Mouse (Mus musculus) embryonic facial prominence, embryonic 11.5 days (tissue): ENCODE measurements around the gene Vmn2r46. TPM values are rescaled to one million over a fixed set of nuclear protein-coding genes. Genes with fewer than 3 reads are reported as not detected.
"Not testable (repeated sequence)": the region's sequence is repeated elsewhere in the genome, so short reads cannot be mapped to it uniquely, and the experiment has no call there.

Source experiments
- ATAC-seq: fragments of 200-750 bp; cut with Nextera tagmentation; replicated peaks from 2 replicates; pipeline ENCODE4 v1.8.0; 2017; ENCODE audit warnings: low read depth; ENCODE audit not compliant: insufficient number of reproducible peaks, low FRiP score, low TSS enrichment
- DNase-seq: peaks from one replicate; pipeline ENCODE4 v3.0.0-alpha.2; 2015; ENCODE audit warnings: low spot score
- H3K27ac ChIP-seq: fragments of 300-500 bp; sonication (generic); replicated peaks from 2 replicates; pipeline ENCODE4 v1.5.1; 2014; ENCODE audit warnings: mild to moderate bottlenecking, low read depth, low read length, control low read depth
- H3K27me3 ChIP-seq: fragments of 300-500 bp; sonication (generic); 2 replicates; pipeline ENCODE4 v1.6.1; 2014; ENCODE audit warnings: mild to moderate bottlenecking, low read length, moderate library complexity, mixed read lengths; ENCODE audit not compliant: control insufficient read depth, insufficient read depth
- H3K36me3 ChIP-seq: fragments of 300-500 bp; sonication (generic); replicated peaks from 2 replicates; pipeline ENCODE4 v1.6.1; 2014; ENCODE audit warnings: low read depth, mild to moderate bottlenecking, low read length, moderate library complexity, mixed read lengths; ENCODE audit not compliant: control insufficient read depth, insufficient read depth
- H3K4me1 ChIP-seq: fragments of 300-500 bp; sonication (generic); 2 replicates; pipeline ENCODE4 v1.6.1; 2014; ENCODE audit warnings: low read length, mixed read lengths; ENCODE audit not compliant: control insufficient read depth, insufficient read depth
- H3K4me2 ChIP-seq: fragments of 300-500 bp; sonication (generic); 2 replicates; pipeline ENCODE4 v1.6.1; 2014; ENCODE audit warnings: low read depth, mild to moderate bottlenecking, control low read depth, low read length, moderate library complexity
- H3K4me3 ChIP-seq: fragments of 300-500 bp; sonication (generic); 2 replicates; pipeline ENCODE4 v1.5.1; 2014; ENCODE audit warnings: low read depth, low read length, control low read depth
- H3K9ac ChIP-seq: fragments of 300-500 bp; sonication (generic); replicated peaks from 2 replicates; pipeline ENCODE4 v1.6.1; 2014; ENCODE audit warnings: mild to moderate bottlenecking, control low read depth, low read length
- H3K9me3 ChIP-seq: fragments of 300-500 bp; sonication (generic); replicated peaks from 2 replicates; pipeline ENCODE4 v1.6.1; 2016; ENCODE audit warnings: mild to moderate bottlenecking, low read length, inconsistent platforms, mixed read lengths; ENCODE audit not compliant: control insufficient read depth
- WGBS: fragments of 180-500 bp; shearing (Covaris S2); extraction: QIAGEN DNeasy Blood & Tissue Kit; methylation state at CpG from one replicate; pipeline ENCODE4 v1.1.7; 2014; 5-methylcytosine and 5-hydroxymethylcytosine counted together
- polyA plus RNA-seq: library from polyadenylated mRNA; unstranded; fragments of >200 nt; fragmentation: Nextera tagmentation; extraction: Ambion mirVana; gene quantifications from 2 replicates; pipeline ENCODE4 v1.2.1, GENCODE M21; 2014

The Vmn2r46 gene
- not detected in 2 replicates for polyA plus RNA-seq

GRCm38 (mm10) chr7:9770471-9770870, at the start of gene Vmn2r46:
Gene Vmn2r46 (minus strand): TSS chr7:9770571.
- H3K27ac ChIP-seq, H3K4me1 ChIP-seq, H3K4me2 ChIP-seq, H3K9me3 ChIP-seq, H3K4me3 ChIP-seq, ATAC-seq, H3K9ac ChIP-seq, H3K27me3 ChIP-seq, DNase-seq, H3K36me3 ChIP-seq: not testable (repeated sequence)
- no CpG with 5 or more reads among the region's 1 CpGs for WGBS

Other genes starting within 250 kb of the Vmn2r46 start
- not detected in 2 replicates for gene Vmn2r47, start 70.8 kb upstream of the Vmn2r46 start, polyA plus RNA-seq
- gene Vmn2r48, start 183.0 kb upstream of the Vmn2r46 start, polyA plus RNA-seq: not detected in 2 replicates
- not detected in 2 replicates for gene Vmn2r49, start 221.7 kb upstream of the Vmn2r46 start, polyA plus RNA-seq